Mouse (Mus musculus) midbrain, embryonic 14.5 days (tissue): Measurements from ENCODE around the gene Ip6k3. TPM values are rescaled to one million over a fixed set of nuclear protein-coding genes. Genes with fewer than 3 reads are reported as not detected.

Experiments
- ATAC-seq: fragments of 200-750 bp; cut with Nextera tagmentation; 2 replicates; pipeline ENCODE4 v1.8.0; 2017; ENCODE audit warnings: moderate number of reproducible peaks, moderate library complexity; ENCODE audit not compliant: low FRiP score, low TSS enrichment
- DNase-seq: peaks from one replicate; pipeline ENCODE4 v3.0.0-alpha.2; 2015
- H3K27ac ChIP-seq: fragments of 300-500 bp; sonication (generic); replicated peaks from 2 replicates; pipeline ENCODE4 v1.5.1; 2014; ENCODE audit warnings: mild to moderate bottlenecking, low read depth, low read length, moderate library complexity
- H3K27me3 ChIP-seq: fragments of 300-500 bp; sonication (generic); 2 replicates; pipeline ENCODE4 v1.6.1; 2014; ENCODE audit warnings: low read length, control low read depth, mixed read lengths; ENCODE audit not compliant: control insufficient read depth, insufficient read depth
- H3K36me3 ChIP-seq: fragments of 300-500 bp; sonication (generic); 2 replicates; pipeline ENCODE4 v1.6.1; 2014; ENCODE audit warnings: low read length, control low read depth; ENCODE audit not compliant: control insufficient read depth, insufficient read depth
- H3K4me1 ChIP-seq: fragments of 300-500 bp; sonication (generic); 2 replicates; pipeline ENCODE4 v1.6.1; 2014; ENCODE audit warnings: mild to moderate bottlenecking, antibody characterized with exemption, low read length, control low read depth; ENCODE audit not compliant: control insufficient read depth, insufficient read depth
- H3K4me2 ChIP-seq: fragments of 300-500 bp; sonication (generic); 2 replicates; pipeline ENCODE4 v1.6.1; 2014; ENCODE audit warnings: mild to moderate bottlenecking, low read length, moderate library complexity
- H3K4me3 ChIP-seq: fragments of 300-500 bp; sonication (generic); replicated peaks from 2 replicates; pipeline ENCODE4 v1.5.1; 2014; ENCODE audit warnings: low read depth, low read length
- H3K9ac ChIP-seq: fragments of 300-500 bp; sonication (generic); replicated peaks from 2 replicates; pipeline ENCODE4 v1.6.1; 2014; ENCODE audit warnings: mild to moderate bottlenecking, low read length, moderate library complexity
- H3K9me3 ChIP-seq: fragments of 300-500 bp; sonication (generic); 2 replicates; pipeline ENCODE4 v1.6.1; 2016; ENCODE audit warnings: low read length, control low read depth, mixed read lengths; ENCODE audit not compliant: control insufficient read depth
- WGBS: fragments of 180-500 bp; shearing (Covaris S2); extraction: QIAGEN DNeasy Blood & Tissue Kit; methylation state at CpG from one replicate; pipeline ENCODE4 v1.1.7; 2014; 5-methylcytosine and 5-hydroxymethylcytosine counted together
- polyA plus RNA-seq: library from polyadenylated mRNA; unstranded; fragments of >200 nt; fragmentation: Nextera tagmentation; extraction: Ambion mirVana; gene quantifications from 2 replicates; pipeline ENCODE4 v1.2.1, GENCODE M21; 2014

The Ip6k3 gene
- polyA plus RNA-seq, 1 experiment from 2014 or later: 0.20 TPM

- peak; percentile 29; the same call in 1 of the 2 replicates for ATAC-seq
- H3K27ac ChIP-seq: peak overlapping the region; percentile 41; the same call in 1 of the 2 replicates
- H3K9me3 ChIP-seq: no peaks in the 10 kb centered on the region
- no peaks in the 10 kb centered on the region for H3K27me3 ChIP-seq
- WGBS: 3% methylated on average over 18 of the region's 18 CpGs
- H3K9ac ChIP-seq: 0 out of 2 replicates have a peak overlapping the region, but pooled peaks have one; percentile 12
- peak overlapping the region; percentile 24 for H3K4me2 ChIP-seq
- H3K4me3 ChIP-seq: no peak overlapping the region
- H3K4me1 ChIP-seq: peaks cover 21% of the 10 kb centered on the region; the same call in 1 of the 2 replicates
- DNase-seq: peak; percentile 78
- H3K36me3 ChIP-seq: peaks cover 35% of the 10 kb centered on the region
Measured at GRCm38 (mm10) chr17:27120561-27121024, 47.0 kb downstream of the Ip6k3 start.

GRCm38 (mm10) chr17:27119954-27120353 lies 47.6 kb downstream of the Ip6k3 start:
- Histone ChIP-seq H3K36me3 (peaks cover 34% of the 10 kb centered on the region), H3K4me1 (peaks cover 17% of the 10 kb centered on the region; the same call in 1 of the 2 replicates), H3K9me3 (no peaks in the 10 kb centered on the region), H3K27ac (peak overlapping the region; percentile 41; the same call in 1 of the 2 replicates), H3K4me2 (no peak overlapping the region), H3K9ac (no peak overlapping the region), H3K4me3 (no peak overlapping the region), H3K27me3 (no peaks in the 10 kb centered on the region)
- ATAC-seq (no peak), DNase-seq (no peak)
- WGBS: 58% methylated on average over 8 of the region's 8 CpGs

DNA sequence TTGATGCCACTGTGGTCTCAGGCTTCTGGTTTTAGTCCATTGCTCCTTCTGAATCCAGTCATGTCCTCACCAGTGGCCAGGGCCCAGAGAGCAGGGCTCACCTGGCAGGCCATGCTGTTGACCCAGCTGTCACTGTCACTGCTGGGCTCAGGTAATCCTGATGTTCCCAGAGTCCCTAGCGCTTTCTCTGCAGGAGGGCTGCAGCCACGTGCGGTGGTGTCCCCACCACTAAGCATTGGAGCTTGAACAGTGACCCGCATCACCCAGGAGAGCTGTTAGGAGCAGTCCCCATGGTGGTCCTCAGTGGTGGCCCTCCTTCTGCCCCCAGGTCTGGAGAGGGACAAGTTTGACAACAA lies 48.1 kb downstream of the Ip6k3 start:
- Histone ChIP-seq H3K4me3 (no peak overlapping the region), H3K36me3 (peaks cover 30% of the 10 kb centered on the region), H3K9ac (no peak overlapping the region), H3K27ac (no peak overlapping the region), H3K4me2 (no peak overlapping the region), H3K27me3 (no peaks in the 10 kb centered on the region), H3K9me3 (no peaks in the 10 kb centered on the region), H3K4me1 (peaks cover 17% of the 10 kb centered on the region; the same call in 1 of the 2 replicates)
- WGBS: 69% methylated on average over 4 of the region's 4 CpGs
- ATAC-seq: no peak
- DNase-seq: no peak

DNA sequence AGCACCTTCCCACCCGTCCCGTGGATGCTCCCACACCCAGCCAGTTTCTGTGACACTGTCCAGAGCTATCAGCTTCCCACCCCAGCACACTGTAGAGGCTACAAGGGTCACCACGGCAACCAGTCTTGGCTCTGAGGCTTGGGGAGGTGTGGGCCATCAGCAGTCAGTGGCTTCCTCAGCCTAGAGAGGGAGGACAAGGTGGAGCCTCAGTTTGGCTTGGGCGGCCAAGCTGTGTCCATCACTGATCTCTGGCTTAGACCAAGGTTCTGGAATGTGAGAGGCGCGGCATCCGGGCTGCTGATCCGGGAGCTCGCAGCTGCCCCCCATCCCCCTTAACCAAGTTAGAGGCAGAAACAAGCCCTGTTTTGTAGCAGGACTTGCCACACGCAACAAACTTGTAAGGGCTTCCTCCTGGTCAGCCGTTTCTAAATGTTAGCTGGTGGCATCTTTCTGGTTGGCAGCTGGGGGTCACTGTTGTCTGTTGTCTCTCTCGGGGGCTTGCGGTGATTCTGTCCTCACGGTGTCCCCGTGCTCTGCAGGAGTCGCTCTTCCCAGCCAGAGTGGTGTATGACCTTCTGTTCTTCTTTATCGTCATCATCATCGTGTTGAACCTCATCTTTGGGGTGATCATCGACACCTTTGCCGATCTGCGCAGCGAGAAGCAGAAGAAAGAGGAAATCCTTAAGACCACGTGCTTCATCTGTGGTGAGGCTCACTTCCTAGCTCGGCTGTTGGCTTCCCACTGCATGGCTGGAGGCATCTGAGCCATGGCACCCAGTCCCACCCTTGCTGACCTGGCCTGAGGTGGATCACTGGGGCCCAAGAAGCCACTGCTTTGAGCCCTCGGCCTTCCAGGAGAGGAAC lies 48.7 kb downstream of the Ip6k3 start:
- H3K36me3 ChIP-seq: peaks cover 24% of the 10 kb centered on the region
- no peak overlapping the region for H3K4me2 ChIP-seq
- no peak overlapping the region for H3K9ac ChIP-seq
- H3K27ac ChIP-seq: no peak overlapping the region
- ATAC-seq (no peak), DNase-seq (no peak)
- 86% methylated on average over 25 of the region's 25 CpGs for WGBS
- H3K4me1 ChIP-seq: peaks cover 17% of the 10 kb centered on the region; the same call in 1 of the 2 replicates
- H3K27me3 ChIP-seq: no peaks in the 10 kb centered on the region
- no peaks in the 10 kb centered on the region for H3K9me3 ChIP-seq
- H3K4me3 ChIP-seq: no peak overlapping the region

- Histone ChIP-seq H3K4me1 (no peaks in the 10 kb centered on the region), H3K4me2 (no peak overlapping the region), H3K9ac (no peak overlapping the region), H3K9me3 (no peaks in the 10 kb centered on the region), H3K27me3 (no peaks in the 10 kb centered on the region), H3K4me3 (no peak overlapping the region), H3K36me3 (no peaks in the 10 kb centered on the region), H3K27ac (no peak overlapping the region)
- ATAC-seq (no peak), DNase-seq (no peak)
- whole genome bisulfite sequencing: 91% methylated on average over 7 of the region's 7 CpGs
Measured at GRCm38 (mm10) chr17:27110072-27110471, 57.5 kb downstream of the Ip6k3 start.

DNA sequence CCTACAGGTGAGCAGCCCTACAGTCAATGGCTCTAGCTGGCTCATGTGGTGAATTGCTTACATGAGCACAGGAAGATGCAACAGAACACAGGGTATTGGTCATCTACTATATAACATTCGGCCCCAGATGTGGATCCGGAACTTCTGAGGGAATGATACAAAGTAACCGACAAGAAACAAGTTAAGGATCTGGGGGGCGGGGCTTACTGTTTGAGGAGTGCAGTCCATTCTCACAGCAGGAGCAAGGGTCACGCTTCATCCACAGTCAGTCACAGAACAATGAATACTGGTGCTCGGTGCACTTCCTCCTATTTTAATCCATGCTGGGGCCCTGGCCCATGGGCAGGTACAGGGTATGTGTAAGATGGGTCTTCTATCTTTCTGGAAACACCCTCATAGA lies 59.7 kb downstream of the Ip6k3 start:
- H3K36me3 ChIP-seq: no peaks in the 10 kb centered on the region
- H3K4me3 ChIP-seq: no peak overlapping the region
- H3K27me3 ChIP-seq: no peaks in the 10 kb centered on the region
- ATAC-seq (no peak), DNase-seq (no peak)
- 64% methylated on average over 6 of the region's 6 CpGs for WGBS
- no peak overlapping the region for H3K4me2 ChIP-seq
- no peak overlapping the region for H3K9ac ChIP-seq
- no peaks in the 10 kb centered on the region for H3K4me1 ChIP-seq
- no peak overlapping the region for H3K27ac ChIP-seq
- H3K9me3 ChIP-seq: no peaks in the 10 kb centered on the region

DNA sequence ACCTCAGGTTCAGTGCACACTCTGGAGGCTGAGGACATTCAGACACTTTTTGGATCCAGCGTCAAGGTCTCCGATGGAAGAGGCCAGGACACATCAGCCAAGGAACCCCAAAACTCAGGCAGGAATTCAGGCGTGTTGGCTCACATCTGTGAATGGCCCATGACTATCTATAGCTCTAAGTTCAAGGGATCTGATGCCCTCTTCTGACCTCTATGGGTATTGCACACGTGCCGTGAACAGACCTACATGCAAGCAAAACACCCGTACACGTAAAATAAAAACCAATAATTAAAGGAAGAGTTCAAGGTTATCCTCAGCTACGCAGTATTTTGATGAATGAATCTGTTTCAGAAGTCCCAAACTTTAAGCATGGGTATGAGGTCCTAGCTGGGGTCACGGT lies 60.9 kb downstream of the Ip6k3 start:
- no peak for DNase-seq

DNA sequence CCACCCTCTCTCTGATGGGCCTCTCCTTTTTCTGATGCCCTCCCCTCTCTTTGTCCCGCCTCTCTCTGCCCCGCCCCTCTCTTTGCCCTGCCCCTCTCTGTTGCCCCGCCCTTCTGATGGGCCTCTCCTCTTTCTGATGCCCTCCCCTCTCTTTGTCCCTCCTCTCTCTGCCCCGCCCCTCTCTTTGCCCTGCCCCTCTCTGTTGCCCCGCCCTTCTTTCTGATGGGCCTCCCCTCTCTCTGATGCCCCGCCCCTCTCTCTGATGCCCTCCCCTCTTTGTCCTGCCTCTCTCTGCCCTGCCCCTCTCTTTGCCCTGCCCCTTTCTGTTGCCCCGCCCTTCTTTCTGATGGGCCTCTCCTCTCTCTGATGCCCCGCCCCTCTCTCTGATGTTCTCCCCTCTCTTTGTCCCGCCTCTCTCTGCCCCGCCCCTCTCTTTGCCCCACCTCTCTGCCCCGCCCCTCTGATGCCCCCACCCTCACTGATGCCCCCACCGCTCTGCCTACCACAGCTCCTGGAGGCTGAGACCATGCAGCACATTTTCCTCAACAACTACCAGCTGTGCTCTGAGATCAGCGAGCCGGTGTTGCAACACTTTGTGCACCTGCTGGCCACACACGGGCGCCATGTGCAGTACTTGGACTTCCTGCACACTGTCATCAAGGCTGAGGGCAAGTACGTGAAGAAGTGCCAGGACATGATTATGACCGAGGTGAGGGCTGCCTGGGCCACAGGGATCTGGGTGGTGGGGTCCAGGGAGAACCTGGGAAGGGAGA lies 61.7 kb downstream of the Ip6k3 start:
- Histone ChIP-seq H3K36me3 (no peaks in the 10 kb centered on the region), H3K27me3 (no peaks in the 10 kb centered on the region), H3K9me3 (no peaks in the 10 kb centered on the region), H3K4me3 (no peak overlapping the region), H3K9ac (no peak overlapping the region), H3K4me2 (no peak overlapping the region), H3K27ac (no peak overlapping the region), H3K4me1 (no peaks in the 10 kb centered on the region)
- ATAC-seq (no peak), DNase-seq (no peak)
- 70% methylated on average over 16 of the region's 18 CpGs for WGBS

More for the DNA sequence above, 60.9 kb downstream of the Ip6k3 start:
- H3K4me1 ChIP-seq: no peaks in the 10 kb centered on the region
- H3K9me3 ChIP-seq: no peaks in the 10 kb centered on the region
- no peak for ATAC-seq
- H3K9ac ChIP-seq: no peak overlapping the region
- 87% methylated on average over 9 of the region's 9 CpGs for WGBS
- H3K4me2 ChIP-seq: no peak overlapping the region
- H3K27me3 ChIP-seq: no peaks in the 10 kb centered on the region
- H3K36me3 ChIP-seq: no peaks in the 10 kb centered on the region
- no peak overlapping the region for H3K4me3 ChIP-seq
- H3K27ac ChIP-seq: no peak overlapping the region
